Comparison of ENCODE assay signal across 10 mouse cellular contexts in genomic region chr11:32002670-32003072, GRCm38 (mm10). TPM values are rescaled to one million over a fixed set of nuclear protein-coding genes. Genes with fewer than 3 reads are reported as not detected.
DNase-seq lines count a peak whose midpoint lies in the region; ATAC-seq and TF ChIP-seq lines count a peak whose summit lies in the region.
"Had no signal": no experiment of that assay in that cellular context is flagged by ENCODE, and none has a peak within 500 bp of the region (broad histone marks: within the 10 kb centered on the region; RNA-seq: fewer than 3 reads in every experiment).

No protein-coding gene starts in this region.

- peak; percentile 32 for DNase-seq in embryonic facial prominence, embryonic 11.5 days (ENCODE audit: low spot score)
- peak; percentile 81 for DNase-seq in hindbrain, postnatal 0 days (ENCODE audit: low spot score)
- no peak for DNase-seq in adipocyte (ENCODE audit: low spot score)
- no peak for DNase-seq in lung, postnatal 0 days (ENCODE audit: low spot score)
- DNase-seq in layer of hippocampus, postnatal 10 days (ENCODE audit: low spot score in 2 of 2), result no peak

- no peak for TF ChIP-seq EP300 in lung, postnatal 0 days (IDR thresholded peaks at IDR 0.05)

- peak overlapping the region; percentile 73 for H3K4me3 ChIP-seq in megakaryocyte, embryonic 14.5 days (replicated peaks)
- H3K4me3 ChIP-seq in embryonic facial prominence, embryonic 11.5 days (ENCODE audit: low read depth, low read length), result no peak overlapping the region
- H3K4me3 ChIP-seq in hindbrain, postnatal 0 days (ENCODE audit: low read length), result peak overlapping the region; percentile 54
- H3K4me3 ChIP-seq in neural tube, embryonic 15.5 days (replicated peaks), result peak overlapping the region; percentile 52
- H3K4me3 ChIP-seq in lung, postnatal 0 days (ENCODE audit: low read depth, low read length), result no peak overlapping the region
- H3K4me3 ChIP-seq: heart, embryonic 12.5 days; liver, embryonic 12.5 days had no signal

- H3K4me1 ChIP-seq in megakaryocyte, embryonic 14.5 days, result peaks cover 44% of the 10 kb centered on the region
- H3K4me1 ChIP-seq in embryonic facial prominence, embryonic 11.5 days (ENCODE audit: control insufficient read depth, insufficient read depth, low read length), result peaks cover 3% of the 10 kb centered on the region
- peaks cover 18% of the 10 kb centered on the region for H3K4me1 ChIP-seq in hindbrain, postnatal 0 days (ENCODE audit: insufficient read depth, low read length)
- peaks cover 37% of the 10 kb centered on the region for H3K4me1 ChIP-seq in neural tube, embryonic 15.5 days
- H3K4me1 ChIP-seq in lung, postnatal 0 days (ENCODE audit: insufficient read depth, low read depth, low read length), result no peaks in the 10 kb centered on the region
- H3K4me1 ChIP-seq: liver, embryonic 12.5 days had no signal

- peaks cover 21% of the 10 kb centered on the region for H3K9me3 ChIP-seq in megakaryocyte, embryonic 14.5 days
- H3K9me3 ChIP-seq in embryonic facial prominence, embryonic 11.5 days (replicated peaks; ENCODE audit: control insufficient read depth, low read length), result no peaks in the 10 kb centered on the region
- H3K9me3 ChIP-seq in hindbrain, postnatal 0 days (ENCODE audit: low read length), result no peaks in the 10 kb centered on the region
- no peaks in the 10 kb centered on the region for H3K9me3 ChIP-seq in neural tube, embryonic 15.5 days (replicated peaks)
- H3K9me3 ChIP-seq in lung, postnatal 0 days (ENCODE audit: low read length), result no peaks in the 10 kb centered on the region

- H3K36me3 ChIP-seq in megakaryocyte, embryonic 14.5 days (replicated peaks; ENCODE audit: low read length), result peaks cover 53% of the 10 kb centered on the region
- H3K36me3 ChIP-seq in embryonic facial prominence, embryonic 11.5 days (replicated peaks; ENCODE audit: control insufficient read depth, insufficient read depth, low read depth, low read length), result no peaks in the 10 kb centered on the region
- H3K36me3 ChIP-seq in hindbrain, postnatal 0 days (ENCODE audit: insufficient read depth, low read length), result peaks cover 9% of the 10 kb centered on the region
- H3K36me3 ChIP-seq in neural tube, embryonic 15.5 days, result peaks cover 39% of the 10 kb centered on the region
- H3K36me3 ChIP-seq in lung, postnatal 0 days (ENCODE audit: insufficient read depth, low read length), result no peaks in the 10 kb centered on the region
- H3K36me3 ChIP-seq: heart, embryonic 12.5 days; liver, embryonic 12.5 days had no signal

- no peak for ATAC-seq in megakaryocyte, adult 5-6 weeks (ENCODE audit: poor library complexity, severe bottlenecking)
- ATAC-seq in embryonic facial prominence, embryonic 11.5 days (replicated peaks; ENCODE audit: insufficient number of reproducible peaks, low FRiP score, low TSS enrichment, low read depth), result peak; percentile 71
- peak; percentile 73 for ATAC-seq in hindbrain, postnatal 0 days
- peak; percentile 67 for ATAC-seq in neural tube, embryonic 15.5 days (ENCODE audit: low FRiP score)
- ATAC-seq in lung, postnatal 0 days, result no peak
- ATAC-seq: liver, embryonic 12.5 days had no signal

- TF ChIP-seq CTCF in hindbrain, postnatal 0 days (IDR thresholded peaks at IDR 0.05; ENCODE audit: low read depth), result no peak
- TF ChIP-seq CTCF in lung, postnatal 0 days (IDR thresholded peaks at IDR 0.05), result no peak

- 13% methylated on average over 5 of the region's 5 CpGs for WGBS in embryonic facial prominence, embryonic 11.5 days
- WGBS in hindbrain, postnatal 0 days, result under 1% methylated on average over 5 of the region's 5 CpGs
- WGBS in neural tube, embryonic 15.5 days, result 1% methylated on average over 5 of the region's 5 CpGs
- 5% methylated on average over 5 of the region's 5 CpGs for WGBS in lung, postnatal 0 days

- H3K4me2 ChIP-seq in embryonic facial prominence, embryonic 11.5 days (ENCODE audit: low read depth, low read length), result peak overlapping the region; percentile 19; the same call in 1 of the 2 replicates
- peak overlapping the region; percentile 60 for H3K4me2 ChIP-seq in hindbrain, postnatal 0 days (ENCODE audit: low read depth, low read length)
- H3K4me2 ChIP-seq in neural tube, embryonic 15.5 days, result peak overlapping the region; percentile 80
- no peak overlapping the region for H3K4me2 ChIP-seq in lung, postnatal 0 days (replicated peaks; ENCODE audit: low read depth, low read length)
- H3K4me2 ChIP-seq: heart, embryonic 12.5 days; liver, embryonic 12.5 days had no signal

- peaks cover 16% of the 10 kb centered on the region for H3K27me3 ChIP-seq in megakaryocyte, embryonic 14.5 days (replicated peaks)
- no peaks in the 10 kb centered on the region for H3K27me3 ChIP-seq in embryonic facial prominence, embryonic 11.5 days (ENCODE audit: control insufficient read depth, insufficient read depth, low read length)
- no peaks in the 10 kb centered on the region for H3K27me3 ChIP-seq in hindbrain, postnatal 0 days (ENCODE audit: insufficient read depth, low read length)
- no peaks in the 10 kb centered on the region for H3K27me3 ChIP-seq in neural tube, embryonic 15.5 days (replicated peaks)
- no peaks in the 10 kb centered on the region for H3K27me3 ChIP-seq in lung, postnatal 0 days (replicated peaks; ENCODE audit: insufficient read depth, low read length)

- H3K9ac ChIP-seq in embryonic facial prominence, embryonic 11.5 days (replicated peaks; ENCODE audit: low read length), result peak overlapping the region; percentile 13; the same call in 1 of the 2 replicates
- H3K9ac ChIP-seq in hindbrain, postnatal 0 days (replicated peaks; ENCODE audit: low read length), result peak overlapping the region; percentile 69
- H3K9ac ChIP-seq in neural tube, embryonic 15.5 days (replicated peaks), result peak overlapping the region; percentile 63
- H3K9ac ChIP-seq in lung, postnatal 0 days (replicated peaks; ENCODE audit: low read depth), result no peak overlapping the region
- H3K9ac ChIP-seq: heart, embryonic 12.5 days; liver, embryonic 12.5 days had no signal

- no peak overlapping the region for H3K27ac ChIP-seq in embryonic facial prominence, embryonic 11.5 days (replicated peaks; ENCODE audit: low read depth, low read length)
- H3K27ac ChIP-seq in hindbrain, postnatal 0 days, result peak overlapping the region; percentile 89
- H3K27ac ChIP-seq in neural tube, embryonic 15.5 days (replicated peaks), result peak overlapping the region; percentile 93
- H3K27ac ChIP-seq in lung, postnatal 0 days (ENCODE audit: low read length), result no peak overlapping the region
- H3K27ac ChIP-seq: liver, embryonic 12.5 days had no signal

RNA-seq across cellular contexts. Expression of gene Nsg2, which starts 2.4 kb away (rescaled TPM):
- polyA plus RNA-seq in megakaryocyte, embryonic 14.5 days (2012; ENCODE audit: insufficient read depth, low replicate concordance), result 12.5 TPM in 1 of 2 replicates, not detected in the other
- 0.20 and 1.4 TPM in 2 replicates for total RNA-seq in megakaryocyte, adult 5-6 weeks (2015)
- total RNA-seq in megakaryocyte, adult 5-6 weeks (2017), result 1.1 and 1.3 TPM in 2 replicates
- 8.0 and 9.8 TPM in 2 replicates for polyA plus RNA-seq in embryonic facial prominence, embryonic 11.5 days (2014; fragmentation: Nextera tagmentation; extraction: Ambion mirVana)
- 646 and 650 TPM in 2 replicates for total RNA-seq in hindbrain, postnatal 0 days (2014; rRNA removed)
- 407 and 433 TPM in 2 replicates for polyA plus RNA-seq in hindbrain, postnatal 0 days (2015; fragmentation: Nextera tagmentation; extraction: Ambion mirVana)
- 394 and 482 TPM in 2 replicates for polyA plus RNA-seq in neural tube, embryonic 15.5 days (2015; fragmentation: Nextera tagmentation; extraction: Ambion mirVana)
- 0.20 and 0.38 TPM in 2 replicates for polyA plus RNA-seq in lung, postnatal 0 days (2015; fragmentation: Nextera tagmentation; extraction: Ambion mirVana)
- total RNA-seq in layer of hippocampus, postnatal 10 days (2021), result 100 to 1,000 TPM; 848 to 920 TPM

RNA-seq across cellular contexts. Expression of gene 4930524B15Rik, which starts 37.3 kb away (rescaled TPM):
- 0.17 TPM in 1 of 2 replicates, not detected in the other for polyA plus RNA-seq in megakaryocyte, embryonic 14.5 days (2012; ENCODE audit: insufficient read depth, low replicate concordance)
- total RNA-seq in megakaryocyte, adult 5-6 weeks (2015), result not detected in 2 replicates
- not detected in 2 replicates for total RNA-seq in megakaryocyte, adult 5-6 weeks (2017)
- polyA plus RNA-seq in embryonic facial prominence, embryonic 11.5 days (2014; fragmentation: Nextera tagmentation; extraction: Ambion mirVana), result 0.17 TPM in 1 of 2 replicates, not detected in the other
- total RNA-seq in hindbrain, postnatal 0 days (2014; rRNA removed), result 0.42 and 1.4 TPM in 2 replicates
- polyA plus RNA-seq in hindbrain, postnatal 0 days (2015; fragmentation: Nextera tagmentation; extraction: Ambion mirVana), result 0.34 and 0.50 TPM in 2 replicates
- 0.22 and 0.29 TPM in 2 replicates for polyA plus RNA-seq in neural tube, embryonic 15.5 days (2015; fragmentation: Nextera tagmentation; extraction: Ambion mirVana)
- 0.07 TPM in 1 of 2 replicates, not detected in the other for polyA plus RNA-seq in lung, postnatal 0 days (2015; fragmentation: Nextera tagmentation; extraction: Ambion mirVana)
- not detected for total RNA-seq in layer of hippocampus, postnatal 10 days (2021)
- polyA plus RNA-seq: liver, embryonic 12.5 days had no signal

Comparison
In these comparisons a context has a peak if more than half of its experiments do, and no peak if none do; other contexts are left out.
1. H3K4me3 ChIP-seq: peak in megakaryocyte, embryonic 14.5 days (single experiment), hindbrain, postnatal 0 days (single experiment) and neural tube, embryonic 15.5 days (single experiment); none in embryonic facial prominence, embryonic 11.5 days (single experiment) and lung, postnatal 0 days (single experiment).
2. ATAC-seq: peak in embryonic facial prominence, embryonic 11.5 days (single experiment), hindbrain, postnatal 0 days (single experiment) and neural tube, embryonic 15.5 days (single experiment); none in megakaryocyte, adult 5-6 weeks (single experiment) and lung, postnatal 0 days (single experiment).
3. DNase-seq: peak in embryonic facial prominence, embryonic 11.5 days (single experiment) and hindbrain, postnatal 0 days (single experiment); none in adipocyte (single experiment), lung, postnatal 0 days (single experiment) and layer of hippocampus, postnatal 10 days (0 of 2).
4. H3K27ac ChIP-seq: peak in hindbrain, postnatal 0 days (single experiment) and neural tube, embryonic 15.5 days (single experiment); none in embryonic facial prominence, embryonic 11.5 days (single experiment) and lung, postnatal 0 days (single experiment).
5. RNA of gene Nsg2, which starts 2.4 kb away (polyA plus RNA-seq): 394 to 482 TPM in neural tube, embryonic 15.5 days and 407 to 433 TPM in hindbrain, postnatal 0 days; 12.5 TPM in megakaryocyte, embryonic 14.5 days, 8.0 to 9.8 TPM in embryonic facial prominence, embryonic 11.5 days and 0.20 to 0.38 TPM in lung, postnatal 0 days; every median in the first group is over 10 times any median in the second.